ENCODE assay signal across 8 mouse cellular contexts in the genomic region with DNA sequence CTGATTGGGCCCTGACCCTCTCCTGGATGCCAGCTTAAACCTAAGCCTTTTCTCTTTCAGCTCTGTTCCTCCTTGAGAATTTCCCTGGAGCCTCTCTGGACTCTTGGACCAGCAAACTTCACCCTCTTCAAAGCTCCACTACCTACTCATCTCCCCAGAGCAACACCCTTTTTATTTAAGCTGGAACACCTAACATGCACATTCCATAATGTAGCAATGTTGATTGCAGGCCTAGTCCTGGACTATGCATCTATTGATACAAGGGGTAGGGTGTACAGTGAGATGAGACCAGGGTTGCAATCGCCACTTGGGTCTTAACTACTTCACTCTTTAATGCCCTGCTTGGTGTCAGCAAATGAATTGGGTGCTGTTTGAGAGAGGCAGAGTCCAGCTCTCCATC. TPM values are rescaled to one million over a fixed set of nuclear protein-coding genes. Genes with fewer than 3 reads are reported as not detected.
DNase-seq lines count a peak whose midpoint lies in the region; ATAC-seq and TF ChIP-seq lines count a peak whose summit lies in the region.

No protein-coding gene starts in this region.

- 94% methylated on average over 1 of the region's 1 CpGs for WGBS in heart, embryonic 16.5 days
- 76% methylated on average over 1 of the region's 1 CpGs for WGBS in bone marrow, adult 2 months
- 98% methylated on average over 1 of the region's 1 CpGs for WGBS in hindbrain, embryonic 10.5 days

- TF ChIP-seq POLR2A in bone marrow, adult 2 months (IDR thresholded peaks at IDR 0.05; ENCODE audit: borderline replicate concordance, control insufficient read depth, low read depth, low read length): no peak

- H3K36me3 ChIP-seq in heart, embryonic 16.5 days (ENCODE audit: control insufficient read depth, insufficient read depth): peaks cover 20% of the 10 kb centered on the region
- H3K36me3 ChIP-seq in hindbrain, embryonic 10.5 days: peaks cover 25% of the 10 kb centered on the region

- peak overlapping the region; percentile 87 for H3K4me2 ChIP-seq in heart, embryonic 16.5 days (ENCODE audit: low read depth, low read length)

- no peaks in the 10 kb centered on the region for H3K9me3 ChIP-seq in heart, embryonic 16.5 days (replicated peaks; ENCODE audit: control insufficient read depth, low read length)
- H3K9me3 ChIP-seq in hindbrain, embryonic 10.5 days: no peaks in the 10 kb centered on the region

- H3K27me3 ChIP-seq in heart, embryonic 16.5 days (ENCODE audit: control insufficient read depth, insufficient read depth, low read length): no peaks in the 10 kb centered on the region
- H3K27me3 ChIP-seq in hindbrain, embryonic 10.5 days (ENCODE audit: insufficient read depth, poor library complexity, severe bottlenecking): 0 out of 2 replicates have a peak, but pooled peaks cover 6% of the 10 kb centered on the region

- ATAC-seq in heart, embryonic 16.5 days (replicated peaks; ENCODE audit: extremely low read depth, insufficient read depth, low FRiP score): no peak
- 0 out of 2 replicates have a peak, but pooled peaks have one; percentile 1 for ATAC-seq in megakaryocyte-erythroid progenitor cell, adult 5-6 weeks (replicated peaks; ENCODE audit: low FRiP score, low TSS enrichment, poor library complexity, severe bottlenecking)

- peaks cover 13% of the 10 kb centered on the region for H3K4me1 ChIP-seq in heart, embryonic 16.5 days (ENCODE audit: control insufficient read depth, insufficient read depth, low read length)
- peaks cover 8% of the 10 kb centered on the region for H3K4me1 ChIP-seq in bone marrow, adult 2 months (ENCODE audit: control insufficient read depth, insufficient read depth, low read length)
- H3K4me1 ChIP-seq in hindbrain, embryonic 10.5 days (replicated peaks): peaks cover 31% of the 10 kb centered on the region

- peak overlapping the region; percentile 85 for H3K27ac ChIP-seq in heart, embryonic 16.5 days (ENCODE audit: low read length)
- peak overlapping the region; percentile 93 for H3K27ac ChIP-seq in bone marrow, adult 2 months (ENCODE audit: control insufficient read depth, insufficient read depth, low read depth, low read length, poor library complexity)
- peak overlapping the region; percentile 92 for H3K27ac ChIP-seq in hindbrain, embryonic 10.5 days

- intact Hi-C loops in left cerebral cortex, postnatal 36 days (cut with DNase I): no loop called here

- H3K4me3 ChIP-seq in heart, embryonic 16.5 days (ENCODE audit: low read length): peak overlapping the region; percentile 76
- peak overlapping the region; percentile 94 for H3K4me3 ChIP-seq in bone marrow, adult 2 months (replicated peaks; ENCODE audit: control insufficient read depth, low read depth, low read length)
- peak overlapping the region; percentile 92 for H3K4me3 ChIP-seq in hindbrain, embryonic 10.5 days

- no peak overlapping the region; the same call in 1 of the 2 replicates for H3K9ac ChIP-seq in heart, embryonic 16.5 days (ENCODE audit: low read length)

- TF ChIP-seq CTCF in bone marrow, adult 2 months (IDR thresholded peaks at IDR 0.05; ENCODE audit: control insufficient read depth, insufficient read depth, low read length): no peak

- DNase-seq in heart, adult 9 months (ENCODE audit: low spot score in 2 of 2): no peak
- no peak for DNase-seq in hindbrain, embryonic 10.5 days (ENCODE audit: low spot score)
- no peak for DNase-seq in left cerebral cortex, postnatal 36 days (ENCODE audit: low spot score in 2 of 2)
- no peak for DNase-seq in ovary, postnatal 14 days (ENCODE audit: low spot score)
- no peak for DNase-seq in cerebellum, adult 18-20 months

RNA-seq across cellular contexts. Expression of a gene that starts 0.4 kb away (rescaled TPM):
- 470 and 482 TPM in 2 replicates for polyA plus RNA-seq in heart, embryonic 16.5 days (2015; fragmentation: Nextera tagmentation; extraction: Ambion mirVana)
- 137 and 308 TPM in 2 replicates for polyA plus RNA-seq in bone marrow, adult 2 months (2011; ENCODE audit: insufficient read depth, insufficient read length, low replicate concordance, missing spikeins)
- 159 and 198 TPM in 2 replicates for polyA plus RNA-seq in hindbrain, embryonic 10.5 days (2016; fragmentation: Nextera tagmentation; extraction: Ambion mirVana)
- total RNA-seq in megakaryocyte-erythroid progenitor cell, adult 5-6 weeks (2014; fragmentation: Nextera tagmentation): 129 and 174 TPM in 2 replicates
- 136 and 174 TPM in 2 replicates for total RNA-seq in megakaryocyte-erythroid progenitor cell, adult 5-6 weeks (2017)
- 100 to 1,000 TPM; 297 to 348 TPM for total RNA-seq in left cerebral cortex, postnatal 36 days (2021)

RNA-seq across cellular contexts. Expression of a gene that starts 5.7 kb away (rescaled TPM):
- polyA plus RNA-seq in heart, embryonic 16.5 days (2015; fragmentation: Nextera tagmentation; extraction: Ambion mirVana): not detected in 2 replicates
- polyA plus RNA-seq in bone marrow, adult 2 months (2011; ENCODE audit: insufficient read depth, insufficient read length, low replicate concordance, missing spikeins): not detected in 2 replicates
- 1.5 TPM in 1 of 2 replicates, not detected in the other for polyA plus RNA-seq in hindbrain, embryonic 10.5 days (2016; fragmentation: Nextera tagmentation; extraction: Ambion mirVana)
- not detected in 2 replicates for total RNA-seq in megakaryocyte-erythroid progenitor cell, adult 5-6 weeks (2014; fragmentation: Nextera tagmentation)
- total RNA-seq in megakaryocyte-erythroid progenitor cell, adult 5-6 weeks (2017): 32.8 TPM in 1 of 2 replicates, not detected in the other
- 1 to 10 TPM in 1 of 2 experiments, not detected in 1; 4.6 TPM for total RNA-seq in left cerebral cortex, postnatal 36 days (2021)

RNA-seq across cellular contexts. Expression of a gene that starts 14.6 kb away (rescaled TPM):
- polyA plus RNA-seq in heart, embryonic 16.5 days (2015; fragmentation: Nextera tagmentation; extraction: Ambion mirVana): 4.8 and 4.9 TPM in 2 replicates
- polyA plus RNA-seq in bone marrow, adult 2 months (2011; ENCODE audit: insufficient read depth, insufficient read length, low replicate concordance, missing spikeins): 1.6 and 6.2 TPM in 2 replicates
- 0.63 and 1.1 TPM in 2 replicates for polyA plus RNA-seq in hindbrain, embryonic 10.5 days (2016; fragmentation: Nextera tagmentation; extraction: Ambion mirVana)
- total RNA-seq in megakaryocyte-erythroid progenitor cell, adult 5-6 weeks (2014; fragmentation: Nextera tagmentation): 2.3 TPM in 1 of 2 replicates, not detected in the other
- total RNA-seq in megakaryocyte-erythroid progenitor cell, adult 5-6 weeks (2017): not detected in 2 replicates
- total RNA-seq in left cerebral cortex, postnatal 36 days (2021): 10 to 100 TPM; 30.8 to 33.4 TPM

RNA-seq across cellular contexts. Expression of a gene that starts 46.5 kb away (rescaled TPM):
- 0.17 and 0.32 TPM in 2 replicates for polyA plus RNA-seq in heart, embryonic 16.5 days (2015; fragmentation: Nextera tagmentation; extraction: Ambion mirVana)
- polyA plus RNA-seq in bone marrow, adult 2 months (2011; ENCODE audit: insufficient read depth, insufficient read length, low replicate concordance, missing spikeins): 2.5 TPM in 1 of 2 replicates, not detected in the other
- not detected in 2 replicates for polyA plus RNA-seq in hindbrain, embryonic 10.5 days (2016; fragmentation: Nextera tagmentation; extraction: Ambion mirVana)
- 2.0 TPM in 1 of 2 replicates, not detected in the other for total RNA-seq in megakaryocyte-erythroid progenitor cell, adult 5-6 weeks (2014; fragmentation: Nextera tagmentation)
- total RNA-seq in megakaryocyte-erythroid progenitor cell, adult 5-6 weeks (2017): not detected in 2 replicates
- not detected for total RNA-seq in left cerebral cortex, postnatal 36 days (2021)

RNA-seq across cellular contexts. Expression of a gene that starts 53.4 kb away (rescaled TPM):
- 14.1 and 27.0 TPM in 2 replicates for polyA plus RNA-seq in heart, embryonic 16.5 days (2015; fragmentation: Nextera tagmentation; extraction: Ambion mirVana)
- polyA plus RNA-seq in bone marrow, adult 2 months (2011; ENCODE audit: insufficient read depth, insufficient read length, low replicate concordance, missing spikeins): 19.2 and 51.8 TPM in 2 replicates
- polyA plus RNA-seq in hindbrain, embryonic 10.5 days (2016; fragmentation: Nextera tagmentation; extraction: Ambion mirVana): 1.2 and 1.3 TPM in 2 replicates
- total RNA-seq in megakaryocyte-erythroid progenitor cell, adult 5-6 weeks (2014; fragmentation: Nextera tagmentation): not detected in 2 replicates
- 0.99 and 18.9 TPM in 2 replicates for total RNA-seq in megakaryocyte-erythroid progenitor cell, adult 5-6 weeks (2017)
- total RNA-seq in left cerebral cortex, postnatal 36 days (2021): under 1 TPM in 1 of 2 experiments, not detected in 1; 0.69 TPM
